Mouse (Mus musculus): ENCODE measurements around the gene Dolpp1. TPM values are rescaled to one million over a fixed set of nuclear protein-coding genes. Genes with fewer than 3 reads are reported as not detected.

Dolpp1 gene
- total and polyA plus RNA-seq, 3 experiments: 17.9 to 22.3 (median 19.2) TPM

GRCm38 (mm10) chr2:30402843-30403242 lies 10.8 kb downstream of the Dolpp1 start:
- Histone ChIP-seq H3K79me2 (replicated peaks; ENCODE audit: control insufficient read depth, extremely low read depth, insufficient read depth, poor library complexity, severe bottlenecking) (no peaks in the 10 kb centered on the region), H3K9me3 (replicated peaks; ENCODE audit: low read length) (no peaks in the 10 kb centered on the region), H3K4me1 (ENCODE audit: control insufficient read depth in 1 of 2, insufficient read depth in 2 of 2) (peaks cover 12 to 21% of the 10 kb centered on the region in 2 experiments), H3K27me3 (replicated peaks) (no peaks in the 10 kb centered on the region), H3K27ac (ENCODE audit: insufficient read depth, low read depth) (no peak overlapping the region), H3K4me2 (ENCODE audit: insufficient read depth, low read depth, poor library complexity, severe bottlenecking) (no peak overlapping the region), H3K9ac (ENCODE audit: insufficient read depth, low read depth) (no peak overlapping the region), H3K4me3 (replicated peaks in 1 of 3; ENCODE audit: low read depth in 2 of 3, low read length in 2 of 3, poor library complexity in 1 of 3) (no peak overlapping the region), H3K36me3 (replicated peaks in 1 of 2; ENCODE audit: control insufficient read depth in 1 of 2, insufficient read depth in 1 of 2, low read length in 1 of 2) (peaks cover 29 to 67% of the 10 kb centered on the region in 2 experiments)
- no peak for TF ChIP-seq USF1 (IDR thresholded peaks at IDR 0.05; ENCODE audit: low read depth, low read length)
- no peak for TF ChIP-seq SIN3A (IDR thresholded peaks at IDR 0.05; ENCODE audit: low read length)
- no peak for TF ChIP-seq NRF1 (IDR thresholded peaks at IDR 0.05; ENCODE audit: low read depth, low read length)
- TF ChIP-seq ETS1 (conservative IDR thresholded peaks at IDR 0.05; ENCODE audit: low read depth, low read length): no peak
- TF ChIP-seq HCFC1 (IDR thresholded peaks at IDR 0.05; ENCODE audit: low read depth, low read length): no peak
- TF ChIP-seq JUN (IDR thresholded peaks at IDR 0.05; ENCODE audit: insufficient read depth, low read depth, low read length): no peak
- TF ChIP-seq GABPA (IDR thresholded peaks at IDR 0.05; ENCODE audit: insufficient replicate concordance, low read depth, low read length): no peak
- TF ChIP-seq CHD2 (IDR thresholded peaks at IDR 0.05; ENCODE audit: low read length): no peak
- no peak for TF ChIP-seq MAFK (IDR thresholded peaks at IDR 0.05; ENCODE audit: insufficient replicate concordance, low read length)
- TF ChIP-seq MAZ (IDR thresholded peaks at IDR 0.05; ENCODE audit: low read depth, low read length): no peak
- no peak for TF ChIP-seq TBP (conservative IDR thresholded peaks at IDR 0.05; ENCODE audit: low read depth, low read length)
- no peak for TF ChIP-seq ZNF384 (IDR thresholded peaks at IDR 0.05; ENCODE audit: low read depth, low read length)
- TF ChIP-seq ZMIZ1 (IDR thresholded peaks at IDR 0.05; ENCODE audit: low read depth, low read length): no peak
- TF ChIP-seq KAT2A (IDR thresholded peaks at IDR 0.05; ENCODE audit: insufficient replicate concordance, low read length): no peak
- no peak for TF ChIP-seq MEF2A (IDR thresholded peaks at IDR 0.05; ENCODE audit: borderline replicate concordance, low read depth, low read length)
- TF ChIP-seq TCF12 (IDR thresholded peaks at IDR 0.05; ENCODE audit: low read depth, low read length): no peak
- no peak for TF ChIP-seq CHD1 (IDR thresholded peaks at IDR 0.05; ENCODE audit: low read depth, low read length)
- TF ChIP-seq MAX (IDR thresholded peaks at IDR 0.05; ENCODE audit: low read length): no peak
- in situ Hi-C loops (cut with MboI; ENCODE audit: low pct_ligation_motif_present, low pct_unique_long_range_greater_than_20kb, low sequenced_read_pairs): no loop called here
- dilution Hi-C loops (cut with MboI; ENCODE audit: extremely low pct_ligation_motif_present, extremely low pct_unique_long_range_greater_than_20kb, low sequenced_read_pairs): no loop called here
- no peak for DNase-seq (ENCODE audit: extremely low read depth)

DNA sequence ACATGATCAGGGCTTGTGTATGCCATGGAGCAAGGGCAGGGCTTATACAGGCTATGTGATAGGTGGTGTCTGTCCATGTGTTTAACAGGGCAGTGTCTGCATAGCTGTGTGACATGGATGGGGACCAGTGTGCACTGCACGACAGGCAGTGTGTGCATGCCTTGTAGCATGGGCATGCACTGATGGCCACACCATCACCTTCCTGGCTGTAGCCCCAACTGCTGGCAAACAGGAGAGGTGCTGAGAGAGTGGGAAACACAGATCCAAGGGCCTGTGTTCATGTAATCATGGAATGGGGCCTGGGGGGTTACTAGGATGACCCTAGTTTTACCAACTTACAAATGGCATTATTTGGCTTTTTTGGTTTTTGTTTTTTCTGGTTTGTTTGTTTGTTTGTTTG lies 11.8 kb downstream of the Dolpp1 start:
- dilution Hi-C loops (cut with MboI; ENCODE audit: extremely low pct_ligation_motif_present, extremely low pct_unique_long_range_greater_than_20kb, low sequenced_read_pairs) (no loop called here), in situ Hi-C loops (cut with MboI; ENCODE audit: low pct_ligation_motif_present, low pct_unique_long_range_greater_than_20kb, low sequenced_read_pairs) (no loop called here)
- H3K9ac ChIP-seq (ENCODE audit: insufficient read depth, low read depth): no peak overlapping the region
- DNase-seq (ENCODE audit: extremely low read depth): no peak
- H3K4me2 ChIP-seq (ENCODE audit: insufficient read depth, low read depth, poor library complexity, severe bottlenecking): no peak overlapping the region
- H3K36me3 ChIP-seq (replicated peaks in 1 of 2; ENCODE audit: control insufficient read depth in 1 of 2, insufficient read depth in 1 of 2, low read length in 1 of 2): peaks cover 20 to 57% of the 10 kb centered on the region in 2 experiments
- H3K9me3 ChIP-seq (replicated peaks; ENCODE audit: low read length): no peaks in the 10 kb centered on the region
- H3K27ac ChIP-seq (ENCODE audit: insufficient read depth, low read depth): no peak overlapping the region
- no peak overlapping the region for H3K4me3 ChIP-seq (replicated peaks in 1 of 3; ENCODE audit: low read depth in 2 of 3, low read length in 2 of 3, poor library complexity in 1 of 3)
- H3K27me3 ChIP-seq (replicated peaks): no peaks in the 10 kb centered on the region
- no peaks in the 10 kb centered on the region for H3K79me2 ChIP-seq (replicated peaks; ENCODE audit: control insufficient read depth, extremely low read depth, insufficient read depth, poor library complexity, severe bottlenecking)
- TF ChIP-seq CHD2 (IDR thresholded peaks at IDR 0.05; ENCODE audit: low read length) (no peak), MAZ (IDR thresholded peaks at IDR 0.05; ENCODE audit: low read depth, low read length) (no peak), ZKSCAN1 (IDR thresholded peaks at IDR 0.05; ENCODE audit: borderline replicate concordance, low read depth, low read length) (no peak), EP300 (IDR thresholded peaks at IDR 0.05; ENCODE audit: low read length) (no peak), CTCF (conservative IDR thresholded peaks at IDR 0.05 in 1 of 2, IDR thresholded peaks at IDR 0.05 in 1 of 2; ENCODE audit: low read depth in 2 of 2, low read length in 2 of 2) (no peak), MAFK (IDR thresholded peaks at IDR 0.05; ENCODE audit: insufficient replicate concordance, low read length) (no peak), NRF1 (IDR thresholded peaks at IDR 0.05; ENCODE audit: low read depth, low read length) (no peak), CHD1 (IDR thresholded peaks at IDR 0.05; ENCODE audit: low read depth, low read length) (no peak), RAD21 (IDR thresholded peaks at IDR 0.05; ENCODE audit: low read depth, low read length) (no peak), BHLHE40 (IDR thresholded peaks at IDR 0.05; ENCODE audit: low read depth, low read length) (no peak), IRF4 (IDR thresholded peaks at IDR 0.05; ENCODE audit: low read depth, low read length) (no peak), ZC3H11A (IDR thresholded peaks at IDR 0.05; ENCODE audit: low read depth, low read length) (no peak), SMC3 (IDR thresholded peaks at IDR 0.05; ENCODE audit: low read depth, low read length) (no peak), MEF2A (IDR thresholded peaks at IDR 0.05; ENCODE audit: borderline replicate concordance, low read depth, low read length) (no peak), JUN (IDR thresholded peaks at IDR 0.05; ENCODE audit: insufficient read depth, low read depth, low read length) (no peak), UBTF (IDR thresholded peaks at IDR 0.05; ENCODE audit: low read depth, low read length) (no peak)
- H3K4me1 ChIP-seq (ENCODE audit: control insufficient read depth in 1 of 2, insufficient read depth in 2 of 2): peaks cover 16 to 32% of the 10 kb centered on the region in 2 experiments
